Mouse (Mus musculus) heart, embryonic 14.5 days (tissue): ENCODE data around the gene Zfp609. TPM values are rescaled to one million over a fixed set of nuclear protein-coding genes. Genes with fewer than 3 reads are reported as not detected.

Source experiments
- ATAC-seq: fragments of 200-750 bp; cut with Nextera tagmentation; 2 replicates; pipeline ENCODE4 v1.8.0; 2017; ENCODE audit warnings: low read depth, moderate TSS enrichment; ENCODE audit not compliant: insufficient number of reproducible peaks, insufficient read depth, low FRiP score
- H3K27ac ChIP-seq, 2 experiments: fragments of 200-500 bp in 1 of 2; fragments of 300-500 bp in 1 of 2; sonication (generic) in 1 of 2; replicated peaks in 1 of 2; 2 replicates each; pipeline ENCODE4 v1.5.1; 2012 to 2014; ENCODE audit warnings: low read depth in 2 of 2, low read length in 2 of 2, control low read depth in 1 of 2, mild to moderate bottlenecking in 1 of 2, mixed read lengths in 1 of 2; ENCODE audit not compliant: control insufficient read depth in 1 of 2, insufficient read depth in 1 of 2
- H3K27me3 ChIP-seq: fragments of 300-500 bp; sonication (generic); 2 replicates; pipeline ENCODE4 v1.6.1; 2014; ENCODE audit warnings: mild to moderate bottlenecking, low read length, control low read depth; ENCODE audit not compliant: control insufficient read depth, insufficient read depth
- H3K36me3 ChIP-seq: fragments of 300-500 bp; sonication (generic); 2 replicates; pipeline ENCODE4 v1.6.1; 2014; ENCODE audit warnings: mild to moderate bottlenecking, control low read depth, low read length, mixed read lengths; ENCODE audit not compliant: control insufficient read depth, insufficient read depth
- H3K4me1 ChIP-seq, 2 experiments: fragments of 200-500 bp in 1 of 2; fragments of 300-500 bp in 1 of 2; sonication (generic) in 1 of 2; 2 replicates each; pipeline ENCODE4 v1.6.1; 2012 to 2014; ENCODE audit warnings: low read length in 2 of 2, control low read depth in 1 of 2, mixed read lengths in 1 of 2; ENCODE audit not compliant: control insufficient read depth in 2 of 2, insufficient read depth in 2 of 2
- H3K4me2 ChIP-seq: fragments of 300-500 bp; sonication (generic); 2 replicates; pipeline ENCODE4 v1.6.1; 2014; ENCODE audit warnings: mild to moderate bottlenecking, low read length
- H3K4me3 ChIP-seq, 2 experiments: fragments of 200-500 bp in 1 of 2; fragments of 300-500 bp in 1 of 2; sonication (generic) in 1 of 2; 2 replicates each; pipeline ENCODE4 v1.5.1; 2012 to 2014; ENCODE audit warnings: low read length in 2 of 2, mild to moderate bottlenecking in 2 of 2, control low read depth in 1 of 2, low read depth in 1 of 2, moderate library complexity in 1 of 2; ENCODE audit not compliant: control insufficient read depth in 1 of 2, insufficient read depth in 1 of 2
- H3K9ac ChIP-seq: fragments of 300-500 bp; sonication (generic); 2 replicates; pipeline ENCODE4 v1.6.1; 2014; ENCODE audit warnings: mild to moderate bottlenecking, low read length
- H3K9me3 ChIP-seq: fragments of 300-500 bp; sonication (generic); 2 replicates; pipeline ENCODE4 v1.6.1; 2016; ENCODE audit warnings: low read length, control low read depth; ENCODE audit not compliant: control insufficient read depth
- WGBS: fragments of 180-500 bp; shearing (Covaris S2); extraction: QIAGEN DNeasy Blood & Tissue Kit; methylation state at CpG from one replicate; pipeline ENCODE4 v1.1.7; 2014; 5-methylcytosine and 5-hydroxymethylcytosine counted together
- polyA plus RNA-seq: library from polyadenylated mRNA; unstranded; fragments of >200 nt; fragmentation: Nextera tagmentation; extraction: Ambion mirVana; gene quantifications from 2 replicates; pipeline ENCODE4 v1.2.1, GENCODE M21; 2014

The Zfp609 gene
- polyA plus RNA-seq, 1 experiment from 2014 or later = 6.1 TPM

DNA sequence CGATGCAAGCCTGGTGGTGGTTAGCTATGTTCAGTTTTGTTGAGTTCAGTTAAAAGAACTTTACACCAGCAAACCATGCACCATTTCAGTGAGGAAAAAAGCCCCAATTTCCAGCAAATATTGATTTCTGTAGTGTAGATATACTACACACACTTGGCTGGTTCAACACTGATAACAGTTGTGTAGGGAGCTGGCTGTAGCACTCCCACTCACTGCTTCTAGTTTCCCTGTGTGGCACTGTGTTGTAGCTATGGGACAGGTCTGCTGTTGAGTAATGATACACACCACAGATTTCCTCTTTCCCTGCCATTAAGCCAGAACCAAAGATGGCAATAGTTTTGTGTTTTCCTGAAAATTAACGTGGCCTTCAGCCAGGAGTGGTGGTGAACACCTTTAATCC, 142.7 kb downstream of the Zfp609 start:
- Histone ChIP-seq H3K36me3 (peaks cover 40% of the 10 kb centered on the region), H3K4me2 (no peak overlapping the region), H3K27ac (no peak overlapping the region), H3K9ac (no peak overlapping the region), H3K27me3 (no peaks in the 10 kb centered on the region), H3K4me1 (peaks cover 2 to 32% of the 10 kb centered on the region in 2 experiments; a peak in 3 of 4 replicates), H3K4me3 (no peak overlapping the region), H3K9me3 (no peaks in the 10 kb centered on the region)
- no peak for ATAC-seq
- WGBS = 78% methylated on average over 2 of the region's 2 CpGs

DNA sequence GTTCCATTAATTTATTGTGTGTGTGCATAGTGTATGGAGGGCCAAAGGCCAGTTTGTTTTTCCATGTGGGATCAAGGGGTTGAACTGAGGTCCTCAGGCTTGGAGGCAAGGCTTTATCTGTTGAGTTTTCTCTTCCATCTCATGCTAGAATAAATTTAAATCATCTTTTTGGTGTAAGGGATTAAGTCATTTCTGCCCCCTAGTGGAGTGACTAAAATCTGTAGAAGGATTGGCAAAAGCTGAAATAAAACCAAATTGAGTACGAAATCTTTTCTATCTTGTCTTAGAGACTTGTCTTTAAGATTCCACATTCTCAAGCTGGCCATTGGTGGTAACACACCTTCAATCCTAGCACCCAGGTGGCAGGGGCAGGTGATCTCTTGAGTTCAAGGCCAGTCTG, 144.4 kb downstream of the Zfp609 start:
- no peak overlapping the region for H3K4me3 ChIP-seq
- no peak for ATAC-seq
- no peak overlapping the region for H3K4me2 ChIP-seq
- H3K4me1 ChIP-seq = peaks cover 13 to 49% of the 10 kb centered on the region in 2 experiments
- no peak overlapping the region for H3K27ac ChIP-seq
- H3K9me3 ChIP-seq = no peaks in the 10 kb centered on the region
- peaks cover 30% of the 10 kb centered on the region for H3K36me3 ChIP-seq
- H3K27me3 ChIP-seq = no peaks in the 10 kb centered on the region
- H3K9ac ChIP-seq = no peak overlapping the region
- WGBS = 80% methylated on average over 1 of the region's 1 CpGs

DNA sequence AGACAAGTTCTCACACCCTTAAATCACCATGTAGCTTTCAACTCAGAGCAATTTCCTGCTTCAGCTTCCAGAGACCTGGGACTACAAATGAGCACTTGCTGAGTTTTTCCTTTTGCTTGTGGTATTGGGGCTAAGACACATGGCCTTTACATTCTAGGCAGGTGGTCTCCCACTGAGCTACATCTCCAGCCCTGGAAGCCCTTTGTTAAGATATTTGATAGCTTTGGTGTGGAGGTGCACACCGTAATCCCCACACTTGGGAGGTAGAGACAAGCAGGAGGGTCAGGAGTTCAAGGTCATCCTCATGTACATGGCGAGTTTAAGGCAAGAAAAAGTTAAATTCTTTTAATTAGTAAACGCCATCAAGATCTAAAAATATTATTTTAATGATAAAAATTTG, 145.2 kb downstream of the Zfp609 start:
- ATAC-seq = no peak
- no peak overlapping the region for H3K4me3 ChIP-seq
- H3K9me3 ChIP-seq = no peaks in the 10 kb centered on the region
- no peak overlapping the region for H3K9ac ChIP-seq
- peaks cover 16 to 57% of the 10 kb centered on the region in 2 experiments for H3K4me1 ChIP-seq
- peaks cover 22% of the 10 kb centered on the region for H3K36me3 ChIP-seq
- H3K4me2 ChIP-seq = no peak overlapping the region
- WGBS = 75% methylated on average over 3 of the region's 3 CpGs
- H3K27me3 ChIP-seq = no peaks in the 10 kb centered on the region
- no peak overlapping the region for H3K27ac ChIP-seq

DNA sequence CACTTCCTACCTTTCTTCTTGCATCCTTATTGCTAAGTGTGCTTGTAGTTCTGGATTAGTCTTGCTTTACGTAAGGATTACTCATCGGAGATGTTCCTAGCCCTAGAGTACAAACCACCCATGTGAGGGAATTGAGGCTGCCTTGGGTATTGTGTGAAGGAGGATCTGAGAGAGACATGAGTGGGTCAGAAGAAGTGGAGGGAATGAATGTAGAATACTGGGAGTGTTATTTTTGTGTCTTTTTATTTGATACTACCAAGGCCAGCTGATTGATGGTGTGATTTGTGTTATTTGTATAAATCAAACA, 145.8 kb downstream of the Zfp609 start:
- no peak overlapping the region for H3K4me3 ChIP-seq
- H3K4me2 ChIP-seq = 0 out of 2 replicates have a peak overlapping the region, but pooled peaks have one; percentile 7
- ATAC-seq = no peak
- H3K9me3 ChIP-seq = no peaks in the 10 kb centered on the region
- H3K4me1 ChIP-seq = peaks cover 16 to 58% of the 10 kb centered on the region in 2 experiments
- WGBS = 77% methylated on average over 2 of the region's 2 CpGs
- H3K27me3 ChIP-seq = no peaks in the 10 kb centered on the region
- H3K27ac ChIP-seq = no peak overlapping the region
- H3K36me3 ChIP-seq = peaks cover 16% of the 10 kb centered on the region
- H3K9ac ChIP-seq = no peak overlapping the region

DNA sequence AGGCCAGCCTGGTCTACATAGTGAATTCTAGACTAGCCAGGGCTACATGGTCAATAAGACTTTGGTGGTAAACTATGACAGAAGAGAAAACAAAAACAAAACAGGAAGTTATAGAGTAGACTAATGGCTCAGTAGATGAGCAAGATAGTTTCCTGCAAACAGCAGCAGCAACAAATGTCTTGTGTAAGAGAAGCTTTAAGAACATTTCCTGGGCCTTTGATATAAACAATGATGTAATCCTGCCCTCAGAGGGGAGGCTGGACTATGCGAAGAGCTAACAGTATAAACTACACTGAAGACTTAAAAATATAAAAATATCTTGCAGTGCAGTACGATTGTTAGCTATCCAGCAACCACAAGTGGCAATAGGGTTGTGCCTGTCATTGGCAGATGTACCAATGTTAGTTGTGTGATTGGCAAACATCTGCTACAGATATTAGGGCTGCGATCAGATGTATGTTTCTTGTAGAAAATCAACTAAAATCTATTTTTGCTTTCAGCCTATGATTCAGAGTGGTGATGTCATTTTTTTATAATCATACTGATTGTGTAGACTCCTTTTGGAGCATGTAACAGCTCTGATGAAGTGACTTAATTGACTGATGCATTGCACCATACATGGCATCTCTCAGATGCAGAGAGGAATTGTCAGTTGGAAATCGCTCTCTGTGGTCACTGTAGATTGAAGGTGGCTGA, 146.3 kb downstream of the Zfp609 start:
- no peaks in the 10 kb centered on the region for H3K27me3 ChIP-seq
- H3K36me3 ChIP-seq = peaks cover 11% of the 10 kb centered on the region
- 75% methylated on average over 4 of the region's 4 CpGs for WGBS
- H3K4me2 ChIP-seq = 0 out of 2 replicates have a peak overlapping the region, but pooled peaks have one; percentile 7
- no peaks in the 10 kb centered on the region for H3K9me3 ChIP-seq
- ATAC-seq = no peak
- H3K9ac ChIP-seq = no peak overlapping the region
- H3K4me3 ChIP-seq = no peak overlapping the region
- 0 out of 4 replicates have a peak overlapping the region, but pooled peaks of 1 of the 2 experiments have one; percentile 26 for H3K27ac ChIP-seq
- H3K4me1 ChIP-seq = peaks cover 16 to 59% of the 10 kb centered on the region in 2 experiments

DNA sequence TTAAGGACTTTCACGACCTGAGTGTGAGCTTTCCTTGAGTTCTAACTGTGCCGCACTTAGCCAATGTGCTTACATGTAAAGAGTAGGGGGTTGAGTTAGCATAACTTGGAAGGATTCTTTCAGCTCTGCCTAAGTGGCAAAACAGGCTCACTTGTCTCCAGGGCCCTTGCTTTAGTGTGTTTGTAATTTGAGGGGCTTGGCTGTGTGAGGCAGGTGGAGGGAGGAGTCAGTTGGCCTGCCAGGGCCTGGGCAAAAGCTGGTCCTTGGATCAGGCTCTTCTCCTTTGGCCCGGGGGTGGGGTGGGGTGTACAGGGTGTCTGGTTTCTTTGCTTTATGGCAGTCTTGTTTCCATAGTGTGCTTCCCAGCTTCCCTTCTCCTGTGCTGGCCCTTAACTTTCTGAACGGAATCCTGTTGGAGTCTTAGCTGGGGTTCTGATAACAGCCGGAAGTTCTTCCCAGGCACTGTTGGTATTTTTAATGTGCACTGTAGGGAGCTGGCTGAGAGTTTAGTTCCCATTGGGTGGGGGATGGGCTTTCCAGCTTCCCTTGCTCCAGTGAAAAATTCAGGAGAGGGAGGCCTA, 148.1 kb downstream of the Zfp609 start:
- Histone ChIP-seq H3K9me3 (no peaks in the 10 kb centered on the region), H3K4me2 (peak overlapping the region; percentile 91), H3K4me1 (peaks cover 18 to 66% of the 10 kb centered on the region in 2 experiments), H3K4me3 (peak overlapping the region; percentile 17 to 72), H3K27me3 (no peaks in the 10 kb centered on the region), H3K36me3 (peaks cover 2% of the 10 kb centered on the region; the same call in 1 of the 2 replicates), H3K27ac (peak overlapping the region; percentile 72 to 81), H3K9ac (peak overlapping the region; percentile 48)
- WGBS = 6% methylated on average over 5 of the region's 5 CpGs
- ATAC-seq = 0 out of 2 replicates have a peak, but pooled peaks have one; percentile 10

DNA sequence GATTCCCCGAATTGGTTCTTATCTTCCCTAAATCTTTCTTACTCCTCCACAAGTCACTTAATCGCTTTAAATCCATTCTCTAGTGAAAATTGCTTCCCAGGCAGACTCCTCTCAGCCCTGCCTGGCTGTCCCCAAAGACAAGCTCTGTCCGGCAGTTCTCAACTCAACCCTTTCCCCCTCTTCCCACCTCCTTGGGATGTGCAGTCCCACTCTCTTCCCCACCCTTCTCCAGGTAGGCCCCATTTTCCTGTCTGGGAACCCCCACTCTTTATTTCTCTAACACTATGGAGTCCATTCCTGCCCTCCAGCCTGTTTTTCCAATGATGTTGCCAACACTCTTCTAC, 150.3 kb downstream of the Zfp609 start:
- 4% methylated on average over 3 of the region's 3 CpGs for WGBS
- ATAC-seq = no peak
- Histone ChIP-seq H3K27ac (peak overlapping the region; percentile 37 to 76), H3K4me1 (peaks cover 24 to 65% of the 10 kb centered on the region in 2 experiments), H3K4me2 (peak overlapping the region; percentile 91), H3K9ac (peak overlapping the region; percentile 87), H3K9me3 (no peaks in the 10 kb centered on the region), H3K36me3 (no peaks in the 10 kb centered on the region), H3K4me3 (peak overlapping the region; percentile 60 to 72), H3K27me3 (no peaks in the 10 kb centered on the region)
